Mouse (Mus musculus): ENCODE measurements around the gene Sarnp. TPM values are rescaled to one million over a fixed set of nuclear protein-coding genes. Genes with fewer than 3 reads are reported as not detected.

Gene Sarnp
- total and polyA plus RNA-seq, 2 experiments from 2014 or later, result 24.3 to 126 TPM

DNA sequence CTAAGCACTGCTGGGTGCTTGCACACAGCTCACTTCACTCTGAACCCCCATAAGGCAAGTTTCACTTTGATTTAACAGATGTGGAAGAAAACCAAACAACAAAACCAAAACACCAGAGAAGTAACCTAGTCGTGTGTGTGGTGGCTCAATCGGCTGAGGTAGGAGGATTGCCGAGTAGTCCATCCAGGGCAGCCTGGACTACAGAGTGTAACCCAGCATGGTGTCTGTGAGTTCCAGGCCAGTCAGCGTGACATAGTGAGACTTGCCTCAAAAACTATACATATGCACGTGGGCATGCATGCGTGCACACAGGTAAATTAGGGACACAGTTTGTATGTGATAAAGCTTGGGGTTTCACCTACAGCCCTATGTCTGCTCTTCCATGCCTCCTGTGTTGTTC lies 100.3 kb downstream of the Sarnp start:
- DNase-seq (ENCODE audit: low spot score), result no peak
- no peak overlapping the region for H3K4me3 ChIP-seq (ENCODE audit: low read length)
- 0 out of 2 replicates have a peak overlapping the region, but pooled peaks have one; percentile 18 for H3K9ac ChIP-seq (replicated peaks; ENCODE audit: low read length)
- no peaks in the 10 kb centered on the region for H3K27me3 ChIP-seq (ENCODE audit: insufficient read depth, low read length)
- no peak overlapping the region for H3K4me2 ChIP-seq (ENCODE audit: low read depth, low read length)
- no peaks in the 10 kb centered on the region; the same call in 1 of the 2 replicates for H3K36me3 ChIP-seq (ENCODE audit: insufficient read depth, low read length)
- peaks cover 13% of the 10 kb centered on the region for H3K4me1 ChIP-seq (ENCODE audit: insufficient read depth, low read length)
- WGBS, result 71% methylated on average over 6 of the region's 6 CpGs
- no peak for TF ChIP-seq CTCF (IDR thresholded peaks at IDR 0.05; ENCODE audit: low read depth)
- peak overlapping the region; percentile 89; the same call in 1 of the 2 replicates for H3K27ac ChIP-seq
- no peaks in the 10 kb centered on the region for H3K9me3 ChIP-seq (ENCODE audit: low read length)
- ATAC-seq, result no peak

DNA sequence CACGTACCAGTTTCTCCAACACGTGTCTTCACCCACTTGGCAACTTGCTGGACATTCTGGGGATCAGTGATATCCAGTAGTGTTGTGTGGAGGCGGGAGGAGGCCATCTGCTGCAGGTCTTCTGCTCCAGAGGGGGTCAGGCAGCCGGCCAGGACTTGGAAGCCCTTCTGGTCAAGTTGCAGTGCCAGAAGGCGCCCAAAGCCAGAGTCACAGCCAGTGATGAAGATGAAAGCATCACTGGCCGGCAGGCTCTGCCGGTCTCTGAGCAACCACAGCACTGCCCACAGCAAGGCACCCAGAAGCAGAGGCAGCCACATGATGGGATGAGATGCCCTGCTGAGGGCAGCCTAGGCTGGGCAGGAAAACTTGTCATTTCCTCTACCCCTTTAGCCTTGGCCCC lies 101.1 kb downstream of the Sarnp start:
- H3K9me3 ChIP-seq (ENCODE audit: low read length), result no peaks in the 10 kb centered on the region
- DNase-seq (ENCODE audit: low spot score), result peak; percentile 78
- H3K4me3 ChIP-seq (ENCODE audit: low read length), result no peak overlapping the region
- H3K4me2 ChIP-seq (ENCODE audit: low read depth, low read length), result peak overlapping the region; percentile 1; the same call in 1 of the 2 replicates
- ATAC-seq, result peak; percentile 20
- no peak overlapping the region; the same call in 1 of the 2 replicates for H3K9ac ChIP-seq (replicated peaks; ENCODE audit: low read length)
- peaks cover 16% of the 10 kb centered on the region for H3K4me1 ChIP-seq (ENCODE audit: insufficient read depth, low read length)
- peak; percentile 11; the same call in 1 of the 2 replicates for TF ChIP-seq CTCF (IDR thresholded peaks at IDR 0.05; ENCODE audit: low read depth)
- peak overlapping the region; percentile 89 for H3K27ac ChIP-seq
- H3K27me3 ChIP-seq (ENCODE audit: insufficient read depth, low read length), result no peaks in the 10 kb centered on the region
- no peaks in the 10 kb centered on the region; the same call in 1 of the 2 replicates for H3K36me3 ChIP-seq (ENCODE audit: insufficient read depth, low read length)
- 36% methylated on average over 7 of the region's 7 CpGs for WGBS

GRCm38 (mm10) chr10:128919203-128919631 lies 102.1 kb downstream of the Sarnp start:
- ATAC-seq, result peak; percentile 36
- no peaks in the 10 kb centered on the region for H3K27me3 ChIP-seq (ENCODE audit: insufficient read depth, low read length)
- WGBS, result 9% methylated on average over 6 of the region's 6 CpGs
- peak overlapping the region; percentile 89 for H3K27ac ChIP-seq
- H3K4me1 ChIP-seq (ENCODE audit: insufficient read depth, low read length), result peaks cover 22% of the 10 kb centered on the region
- peak overlapping the region; percentile 1; the same call in 1 of the 2 replicates for H3K4me2 ChIP-seq (ENCODE audit: low read depth, low read length)
- no peak overlapping the region for H3K4me3 ChIP-seq (ENCODE audit: low read length)
- H3K36me3 ChIP-seq (ENCODE audit: insufficient read depth, low read length), result no peaks in the 10 kb centered on the region; the same call in 1 of the 2 replicates
- H3K9me3 ChIP-seq (ENCODE audit: low read length), result no peaks in the 10 kb centered on the region
- no peak overlapping the region; the same call in 1 of the 2 replicates for H3K9ac ChIP-seq (replicated peaks; ENCODE audit: low read length)
- peak; percentile 73 for DNase-seq (ENCODE audit: low spot score)
- no peak for TF ChIP-seq CTCF (IDR thresholded peaks at IDR 0.05; ENCODE audit: low read depth)

- peaks cover 23% of the 10 kb centered on the region for H3K4me1 ChIP-seq (ENCODE audit: insufficient read depth, low read length)
- H3K4me3 ChIP-seq (ENCODE audit: low read length), result no peak overlapping the region
- ATAC-seq (no peak), DNase-seq (ENCODE audit: low spot score) (no peak)
- H3K4me2 ChIP-seq (ENCODE audit: low read depth, low read length), result no peak overlapping the region
- no peak overlapping the region; the same call in 1 of the 2 replicates for H3K9ac ChIP-seq (replicated peaks; ENCODE audit: low read length)
- no peaks in the 10 kb centered on the region; the same call in 1 of the 2 replicates for H3K36me3 ChIP-seq (ENCODE audit: insufficient read depth, low read length)
- no peaks in the 10 kb centered on the region for H3K9me3 ChIP-seq (ENCODE audit: low read length)
- WGBS, result 75% methylated on average over 7 of the region's 7 CpGs
- H3K27me3 ChIP-seq (ENCODE audit: insufficient read depth, low read length), result no peaks in the 10 kb centered on the region
- peak overlapping the region; percentile 89 for H3K27ac ChIP-seq
- no peak for TF ChIP-seq CTCF (IDR thresholded peaks at IDR 0.05; ENCODE audit: low read depth)
Measured at GRCm38 (mm10) chr10:128919966-128920365, 102.8 kb downstream of the Sarnp start.

DNA sequence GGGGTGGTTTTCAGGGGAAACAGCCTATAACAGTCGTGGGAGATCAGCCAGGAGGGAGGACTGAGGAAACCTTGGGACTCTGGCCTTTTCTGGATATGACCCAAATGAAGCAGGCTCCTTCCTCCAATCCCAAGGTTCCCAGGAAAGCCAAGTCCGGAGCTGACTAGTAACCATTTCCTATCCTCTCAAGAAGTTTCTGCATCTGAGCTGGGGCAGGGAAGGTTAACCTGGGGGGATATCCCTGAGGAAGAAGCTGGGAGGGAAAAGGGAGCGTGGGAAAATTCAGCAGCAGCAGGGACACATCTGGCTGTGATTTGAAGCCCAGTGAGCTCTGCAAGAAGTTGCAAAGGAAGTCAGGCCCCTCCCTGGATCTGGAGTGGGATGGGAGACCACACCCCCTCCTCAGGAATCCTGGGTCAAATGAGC lies 103.6 kb downstream of the Sarnp start:
- no peak for ATAC-seq
- 56% methylated on average over 3 of the region's 3 CpGs for WGBS
- H3K4me3 ChIP-seq (ENCODE audit: low read length), result no peak overlapping the region
- H3K4me2 ChIP-seq (ENCODE audit: low read depth, low read length), result no peak overlapping the region
- H3K9ac ChIP-seq (replicated peaks; ENCODE audit: low read length), result no peak overlapping the region
- H3K4me1 ChIP-seq (ENCODE audit: insufficient read depth, low read length), result peaks cover 23% of the 10 kb centered on the region
- H3K27me3 ChIP-seq (ENCODE audit: insufficient read depth, low read length), result no peaks in the 10 kb centered on the region
- no peak for TF ChIP-seq CTCF (IDR thresholded peaks at IDR 0.05; ENCODE audit: low read depth)
- H3K36me3 ChIP-seq (ENCODE audit: insufficient read depth, low read length), result no peaks in the 10 kb centered on the region; the same call in 1 of the 2 replicates
- no peak for DNase-seq (ENCODE audit: low spot score)
- H3K9me3 ChIP-seq (ENCODE audit: low read length), result no peaks in the 10 kb centered on the region
- peak overlapping the region; percentile 95 for H3K27ac ChIP-seq

- WGBS, result 29% methylated on average over 1 of the region's 1 CpGs
- Histone ChIP-seq H3K9me3 (ENCODE audit: low read length) (no peaks in the 10 kb centered on the region), H3K27me3 (ENCODE audit: insufficient read depth, low read length) (no peaks in the 10 kb centered on the region), H3K4me1 (ENCODE audit: insufficient read depth, low read length) (peaks cover 23% of the 10 kb centered on the region), H3K9ac (replicated peaks; ENCODE audit: low read length) (no peak overlapping the region), H3K27ac (peak overlapping the region; percentile 95), H3K36me3 (ENCODE audit: insufficient read depth, low read length) (no peaks in the 10 kb centered on the region; the same call in 1 of the 2 replicates), H3K4me2 (ENCODE audit: low read depth, low read length) (peak overlapping the region; percentile 72; the same call in 1 of the 2 replicates), H3K4me3 (ENCODE audit: low read length) (no peak overlapping the region)
- TF ChIP-seq CTCF (IDR thresholded peaks at IDR 0.05; ENCODE audit: low read depth), result no peak
- DNase-seq (ENCODE audit: low spot score), result no peak
- ATAC-seq, result no peak
Measured at GRCm38 (mm10) chr10:128921251-128921650, 104.1 kb downstream of the Sarnp start.

Data from hindbrain, postnatal 0 days (tissue).